Mouse (Mus musculus) cerebellum, adult 9-10 months (tissue): Measurements from ENCODE around the gene Eid3.

Experiments
- DNase-seq: peaks from one replicate; pipeline ENCODE4 v3.0.0; 2022

The Eid3 gene

GRCm38 (mm10) chr10:82913772-82914171 is 47.3 kb downstream of the Eid3 start:
- no peak for DNase-seq
